Mouse (Mus musculus) layer of hippocampus, adult 8-10 months (tissue): ENCODE measurements at regions not wholly inside any gene's neighbourhood (a gene's known extent, or its start where the extent isn't known, plus 50 kb on each side); places are given as distances from the start of the nearest gene placed in this dataset.
A peak's percentile ranks its signal among the peaks of the same experiment; 100 is the strongest.

Experiments used
- DNase-seq, 2 experiments: peaks; one replicate each; pipeline ENCODE4 v3.0.0; 2022; ENCODE audit warnings: low spot score in 2 of 2

DNA sequence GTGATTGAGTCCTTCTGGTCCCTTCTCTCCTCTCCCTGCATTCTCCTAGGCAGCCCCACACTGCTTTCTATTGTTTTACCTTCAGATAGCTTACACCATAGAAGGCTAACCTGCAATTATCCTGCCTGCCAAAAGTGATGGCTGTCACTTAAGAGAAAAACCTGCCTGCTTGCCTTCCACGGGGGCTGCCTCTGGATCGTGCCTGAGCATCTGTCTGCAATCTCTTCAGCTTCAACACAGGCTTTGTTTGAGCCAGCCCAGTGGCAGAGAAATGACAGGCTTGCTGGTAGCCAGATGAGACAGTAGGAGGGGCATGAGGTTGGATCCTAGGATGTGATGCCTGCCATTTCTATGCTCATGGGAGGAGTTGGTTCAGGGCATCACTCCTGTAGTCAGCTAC, 345.2 kb upstream of the Tshz3 start:
- no peak for DNase-seq

- no peak for DNase-seq
Measured at GRCm38 (mm10) chr7:36350616-36351015, 347.3 kb upstream of the Tshz3 start.

- DNase-seq = no peak
Measured at GRCm38 (mm10) chr7:36348195-36348594, 349.7 kb upstream of the Tshz3 start.

DNA sequence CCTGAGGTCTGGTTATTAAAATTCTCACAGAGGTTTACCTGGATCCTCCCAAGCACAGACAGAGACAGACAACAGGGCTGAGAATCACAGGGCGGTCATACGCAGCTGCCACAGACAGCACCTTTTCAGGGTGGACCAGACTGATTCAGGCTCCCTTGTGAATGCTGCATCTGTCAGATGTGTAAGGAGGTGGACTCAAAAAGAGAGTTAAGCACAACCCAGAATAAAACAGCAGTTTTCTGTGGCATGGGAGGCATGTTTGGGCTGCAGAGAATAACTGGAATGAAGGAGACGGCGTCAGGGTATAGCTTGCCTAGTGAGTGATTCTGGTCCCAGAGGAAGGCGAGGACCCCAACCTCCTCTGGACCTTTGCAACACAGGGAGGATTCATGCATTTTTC, 363.1 kb upstream of the Tshz3 start:
- no peak for DNase-seq

DNA sequence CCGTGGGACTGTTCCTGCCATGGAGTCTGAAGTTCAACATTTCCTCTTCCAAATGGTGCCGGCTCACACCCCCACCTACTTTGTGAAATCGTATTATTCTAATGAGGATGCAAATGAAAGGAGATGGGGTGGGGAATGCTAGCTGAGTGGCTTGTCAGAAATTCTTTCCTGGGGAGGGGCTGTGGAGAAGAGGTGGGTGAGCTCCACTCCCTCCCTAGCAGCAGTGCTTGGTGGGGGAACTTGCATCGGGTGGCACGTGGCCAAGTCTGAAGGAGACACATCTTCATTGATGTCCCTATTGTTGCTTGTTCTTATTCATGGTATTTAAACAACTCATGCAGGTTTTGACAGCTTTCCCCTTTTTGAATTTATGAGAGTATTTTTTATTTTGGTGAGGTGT, 363.8 kb upstream of the Tshz3 start:
- DNase-seq = no peak

DNA sequence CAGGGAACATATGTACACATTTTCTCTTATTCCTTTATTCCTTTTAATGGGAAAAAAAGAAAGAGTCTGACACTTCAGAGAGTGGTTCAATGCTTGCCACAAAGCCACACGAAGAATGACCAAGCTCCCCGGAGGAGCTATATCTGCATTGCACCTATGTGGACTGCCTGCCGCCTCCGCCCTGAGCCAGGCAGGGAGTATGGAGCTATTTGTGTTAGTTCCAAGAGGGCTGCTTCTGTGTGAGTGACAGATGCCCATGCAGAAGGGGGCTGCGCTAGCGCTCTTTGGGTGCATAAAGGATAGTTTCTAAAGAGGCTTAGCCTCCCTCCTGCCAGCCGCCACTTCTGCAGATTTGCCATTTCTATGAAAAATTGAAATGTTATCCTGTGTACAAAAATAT, 365.3 kb upstream of the Tshz3 start:
- peak in 1 of 2 experiments; percentile 11 for DNase-seq

GRCm38 (mm10) chr7:36328141-36328540, 369.8 kb upstream of the Tshz3 start:
- DNase-seq = no peak

- no peak for DNase-seq
Measured at GRCm38 (mm10) chr7:36324035-36324434, 373.9 kb upstream of the Tshz3 start.

GRCm38 (mm10) chr7:36322181-36322580, 375.7 kb upstream of the Tshz3 start:
- no peak for DNase-seq

GRCm38 (mm10) chr7:36317466-36318212, 380.3 kb upstream of the Tshz3 start:
- no peak for DNase-seq

- DNase-seq = no peak
Measured at GRCm38 (mm10) chr7:36313751-36314150, 384.2 kb upstream of the Tshz3 start.

DNA sequence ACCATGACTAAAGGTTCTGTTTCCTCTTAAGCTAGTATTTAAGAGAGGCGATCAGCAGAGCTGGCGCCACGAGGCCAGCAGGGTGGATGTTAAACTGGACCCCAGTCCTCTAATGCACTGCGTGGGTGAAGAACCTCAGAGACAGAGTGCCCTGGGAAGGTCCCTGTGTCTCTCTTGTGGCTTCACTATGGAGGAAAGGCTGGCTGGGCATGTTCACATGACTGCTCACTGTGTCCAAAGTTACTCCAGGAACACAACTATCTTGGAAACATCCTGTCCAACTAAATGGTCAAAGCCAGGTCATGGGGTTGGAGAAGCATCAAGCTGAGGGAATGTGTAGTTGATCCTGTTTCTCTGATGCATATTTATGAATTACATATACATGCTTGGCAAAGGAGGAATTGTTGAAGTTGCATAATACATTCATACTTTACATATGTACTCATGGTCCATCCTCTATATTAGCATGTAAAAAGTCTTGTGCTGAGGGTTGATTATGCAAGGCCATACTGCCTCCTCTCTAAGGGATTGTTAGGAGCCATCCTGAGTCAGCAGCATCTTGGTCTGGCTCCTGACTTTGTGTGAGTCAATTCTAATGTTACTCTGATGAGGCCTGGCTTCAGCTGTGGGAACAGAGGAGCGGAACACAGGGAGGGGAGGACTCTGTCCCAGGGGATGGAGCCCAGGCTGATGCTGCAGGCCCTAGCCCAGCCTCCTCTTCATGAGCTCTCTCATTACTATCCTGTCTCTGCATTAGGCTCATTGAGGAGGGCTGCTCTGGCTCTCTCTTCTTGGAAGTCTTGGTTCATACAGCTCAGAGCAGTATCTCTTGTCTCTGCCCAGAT, 387.9 kb upstream of the Tshz3 start:
- DNase-seq = no peak

DNA sequence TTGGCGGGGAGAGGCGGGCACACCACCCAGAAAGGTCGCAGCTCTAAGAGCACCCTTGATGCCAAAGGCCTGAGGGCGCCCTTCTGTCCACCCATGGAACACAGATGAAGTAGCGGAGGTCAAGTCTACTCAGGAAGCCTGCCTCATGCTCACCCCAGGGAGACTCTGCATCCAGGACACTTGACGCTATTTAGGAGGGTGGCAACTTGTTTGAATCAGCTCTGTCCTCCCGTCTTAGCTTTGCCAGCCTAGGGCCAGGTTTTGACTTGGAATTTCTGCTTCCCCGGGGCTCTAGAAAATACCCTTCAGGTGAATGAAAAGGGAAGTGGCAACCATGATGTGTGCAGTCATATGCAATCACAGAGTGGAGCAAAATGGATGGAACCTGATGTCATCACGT, 389.2 kb upstream of the Tshz3 start:
- no peak for DNase-seq

GRCm38 (mm10) chr7:36308106-36308620, 389.8 kb upstream of the Tshz3 start:
- DNase-seq = no peak

DNA sequence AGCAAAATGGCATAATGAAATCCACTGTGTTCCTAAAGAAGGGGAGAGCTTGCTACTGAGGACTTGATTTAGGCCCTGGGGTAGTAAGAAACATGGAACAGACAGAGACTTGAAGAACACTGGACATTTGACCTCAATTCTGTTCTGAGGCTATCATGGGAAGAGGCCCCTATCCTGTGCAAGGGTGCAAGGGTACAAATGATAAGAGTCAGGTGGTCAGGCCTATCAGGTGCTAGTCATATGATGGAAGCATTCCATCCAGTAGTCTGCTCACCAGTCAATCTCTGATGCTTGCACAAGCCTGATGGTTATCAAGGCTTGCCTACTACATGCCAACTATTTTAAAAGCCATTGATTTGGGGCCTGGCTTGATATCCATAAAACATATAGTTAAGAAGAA, 420.6 kb upstream of the Tshz3 start:
- DNase-seq = no peak

DNA sequence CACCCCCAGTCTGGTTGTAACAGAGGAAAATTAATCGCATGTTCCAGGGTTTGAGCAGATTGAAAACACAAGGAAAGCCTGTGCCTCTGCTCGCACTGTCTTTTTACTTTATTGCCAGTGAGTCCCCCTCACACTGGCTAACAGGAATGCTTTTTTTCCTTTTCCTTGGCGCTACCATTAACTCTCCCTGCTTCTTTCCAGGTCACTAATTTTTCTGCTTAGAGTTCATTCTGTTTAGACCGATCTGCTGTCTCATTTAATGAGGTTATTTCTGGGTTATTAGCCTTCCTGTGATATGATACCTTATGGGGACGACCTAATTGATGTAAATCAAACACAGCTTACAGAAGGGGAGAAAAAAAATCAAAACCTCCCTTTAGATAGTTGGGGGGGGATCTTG, 429.0 kb upstream of the Tshz3 start:
- no peak for DNase-seq

DNA sequence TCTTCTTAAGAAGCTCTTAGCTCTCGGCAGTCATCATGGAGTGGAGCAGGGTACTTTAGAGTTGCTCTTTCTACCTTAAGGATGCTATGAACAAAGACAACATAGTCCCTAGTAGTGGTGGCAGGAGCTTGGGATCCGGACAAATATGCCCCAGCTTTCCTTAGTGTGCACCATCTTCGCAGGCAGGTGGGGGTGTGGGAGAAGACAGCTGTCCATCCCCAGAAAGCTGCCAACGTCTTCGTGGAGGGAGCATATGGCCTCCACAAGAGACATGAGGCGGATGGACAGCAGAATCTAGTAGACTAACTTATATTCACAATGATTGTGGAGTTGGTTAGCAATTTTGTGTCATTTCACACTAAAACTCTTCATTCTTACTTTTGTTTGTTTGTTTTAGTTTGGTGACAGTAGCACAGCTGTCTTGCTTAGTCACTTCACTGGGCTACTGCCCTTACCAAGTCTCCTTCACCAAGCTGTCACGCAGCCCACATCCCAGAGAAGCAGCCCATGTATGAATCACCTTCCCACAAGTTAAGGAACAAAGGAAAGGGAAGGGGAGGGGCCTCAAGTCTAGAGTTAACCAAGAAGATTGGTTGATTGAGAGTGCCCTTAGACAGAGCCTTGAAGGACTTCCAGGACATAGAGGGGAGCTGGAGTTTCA, 432.6 kb upstream of the Tshz3 start:
- peak; percentile 13 to 15 for DNase-seq

DNA sequence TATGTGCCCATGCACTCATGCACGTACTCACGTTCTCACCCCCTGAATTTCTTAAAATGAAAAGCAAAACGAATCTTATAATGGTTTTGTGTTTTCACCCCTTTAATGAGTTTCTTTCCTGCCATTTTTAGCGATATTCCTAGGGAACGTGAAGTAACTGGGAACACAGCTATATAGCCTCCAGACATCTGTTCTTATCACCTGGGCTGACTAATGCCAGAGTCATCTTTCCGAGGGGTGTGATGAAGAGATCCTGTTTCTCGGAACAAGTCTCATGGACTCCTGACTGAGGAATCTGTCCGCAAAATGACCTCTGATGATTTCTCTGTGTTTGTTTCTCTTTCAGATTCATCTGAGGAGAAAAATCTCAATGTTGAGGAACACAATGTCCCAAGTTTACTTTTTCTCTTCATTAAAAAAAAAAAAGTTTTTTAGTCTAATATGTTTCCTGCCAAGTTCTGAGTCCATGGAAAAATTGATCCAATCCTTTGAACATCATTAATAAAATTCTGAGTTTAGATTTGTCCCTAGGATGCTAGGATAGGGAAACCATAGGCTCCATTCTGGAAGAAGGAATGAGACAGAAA, 435.7 kb upstream of the Tshz3 start:
- no peak for DNase-seq

- DNase-seq = no peak
Measured at GRCm38 (mm10) chr7:36257102-36257501, 440.8 kb upstream of the Tshz3 start.

GRCm38 (mm10) chr7:36247356-36247755, 444.6 kb upstream of the Zfp507 start:
- DNase-seq = no peak

GRCm38 (mm10) chr7:36236673-36237072, 433.9 kb upstream of the Zfp507 start:
- DNase-seq = no peak

GRCm38 (mm10) chr7:36229031-36229430, 426.2 kb upstream of the Zfp507 start:
- DNase-seq = no peak
